Mouse (Mus musculus) MEL (cell line): ENCODE results near the gene Tmem268.

Experiments
- E2F4 ChIP-seq: IDR thresholded peaks from 2 replicates; pipeline ENCODE4 v1.6.1; 2011; ENCODE audit warnings: low read depth, low read length, improper control_type of control experiment, borderline replicate concordance
- HCFC1 ChIP-seq: IDR thresholded peaks from 2 replicates; pipeline ENCODE4 v1.6.1; 2012; ENCODE audit warnings: low read depth, mild to moderate bottlenecking, inconsistent platforms, low read length, improper control_type of control experiment, moderate library complexity
- MXI1 ChIP-seq: IDR thresholded peaks from 2 replicates; pipeline ENCODE4 v1.6.1; 2011; ENCODE audit warnings: mild to moderate bottlenecking, low read depth, low read length, improper control_type of control experiment
- NELFE ChIP-seq: IDR thresholded peaks from 2 replicates; pipeline ENCODE4 v1.6.1; 2011; ENCODE audit warnings: low read depth, low read length, improper control_type of control experiment
- POLR2A ChIP-seq, 2 experiments: IDR thresholded peaks; 2 replicates each; pipeline ENCODE4 v1.6.1; 2011 to 2012; ENCODE audit warnings: low read length in 2 of 2, mild to moderate bottlenecking in 2 of 2, control low read depth in 1 of 2, improper control_type of control experiment in 1 of 2, low read depth in 1 of 2, moderate library complexity in 1 of 2; ENCODE audit not compliant: control insufficient read depth in 1 of 2, insufficient read depth in 1 of 2, poor library complexity in 1 of 2
- POLR2AphosphoS2 ChIP-seq: IDR thresholded peaks from 2 replicates; pipeline ENCODE4 v1.6.1; 2011; ENCODE audit warnings: low read length, improper control_type of control experiment
- TAL1 ChIP-seq: IDR thresholded peaks from 2 replicates; pipeline ENCODE4 v1.6.1; 2012; ENCODE audit warnings: mild to moderate bottlenecking, inconsistent platforms, low read length, moderate library complexity, mixed read lengths
- TCF12 ChIP-seq: IDR thresholded peaks from 2 replicates; pipeline ENCODE4 v1.6.1; 2014; ENCODE audit warnings: low read depth, mild to moderate bottlenecking, inconsistent platforms, low read length, improper control_type of control experiment, moderate library complexity

DNA sequence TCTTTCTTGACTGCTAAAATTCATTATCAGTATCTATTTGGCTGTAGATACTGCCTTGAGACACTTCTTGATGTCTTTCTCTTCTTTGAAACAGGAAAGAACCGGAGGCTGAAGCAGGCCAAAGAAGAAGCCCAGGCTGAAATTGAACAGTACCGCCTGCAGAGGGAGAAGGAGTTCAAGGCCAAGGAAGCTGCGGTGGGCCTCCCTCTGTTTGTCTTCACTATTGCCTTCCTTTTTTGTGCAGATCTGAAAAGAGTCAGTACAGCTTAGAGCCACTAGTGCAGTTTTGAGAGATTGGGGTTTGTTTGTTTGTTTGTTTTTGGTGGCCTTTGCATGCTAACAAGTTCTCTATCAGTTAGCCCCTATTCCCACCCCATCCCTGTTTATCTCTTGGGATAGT lies 10.1 kb upstream of the Tmem268 start:
- TF ChIP-seq TCF12 (no peak), POLR2A (IDR thresholded peaks at IDR 0.05; ENCODE audit: control insufficient read depth in 1 of 2, insufficient read depth in 1 of 2, low read depth in 1 of 2, low read length in 2 of 2, poor library complexity in 1 of 2) (no peak), POLR2AphosphoS2 (no peak), E2F4 (no peak), TAL1 (no peak), NELFE (no peak), HCFC1 (no peak), MXI1 (no peak)
